Mouse (Mus musculus) testis, adult 2 months (tissue): ENCODE measurements around the gene Slc9a3r2. TPM values are rescaled to one million over a fixed set of nuclear protein-coding genes. Genes with fewer than 3 reads are reported as not detected.

Source experiments
- H3K27ac ChIP-seq: fragments of 200-500 bp; 2 replicates; pipeline ENCODE4 v1.5.1; 2012; ENCODE audit warnings: low read depth, low read length; ENCODE audit not compliant: control insufficient read depth, insufficient read depth
- H3K27me3 ChIP-seq: fragments of 200-500 bp; 2 replicates; pipeline ENCODE4 v1.6.1; 2012; ENCODE audit warnings: mild to moderate bottlenecking, low read length, moderate library complexity; ENCODE audit not compliant: control insufficient read depth, insufficient read depth
- H3K36me3 ChIP-seq: fragments of 200-500 bp; 2 replicates; pipeline ENCODE4 v1.6.1; 2012; ENCODE audit warnings: mild to moderate bottlenecking, low read length; ENCODE audit not compliant: control insufficient read depth, insufficient read depth
- H3K4me1 ChIP-seq: fragments of 200-500 bp; 2 replicates; pipeline ENCODE4 v1.6.1; 2012; ENCODE audit warnings: low read length; ENCODE audit not compliant: control insufficient read depth, insufficient read depth
- H3K4me3 ChIP-seq: fragments of 200-500 bp; 2 replicates; pipeline ENCODE4 v1.5.1; 2012; ENCODE audit warnings: low read depth, mild to moderate bottlenecking, low read length, moderate library complexity, mixed read lengths; ENCODE audit not compliant: control insufficient read depth
- CTCF ChIP-seq: fragments of 200-500 bp; IDR thresholded peaks from 2 replicates; pipeline ENCODE4 v1.5.1; 2012; ENCODE audit warnings: low read depth, mild to moderate bottlenecking, inconsistent platforms, low read length, moderate library complexity; ENCODE audit not compliant: control insufficient read depth, insufficient read depth, insufficient replicate concordance
- POLR2A ChIP-seq: fragments of 200-500 bp; IDR thresholded peaks from 2 replicates; pipeline ENCODE4 v1.6.1; 2012; ENCODE audit warnings: low read depth, mild to moderate bottlenecking, inconsistent platforms, low read length, moderate library complexity; ENCODE audit not compliant: control insufficient read depth
- polyA plus RNA-seq: library from polyadenylated mRNA; depleted of rRNA; stranded (reverse); fragments of >200 nt; gene quantifications from 2 replicates; pipeline ENCODE4 v1.2.3, GENCODE M21; 2012

Gene Slc9a3r2
- polyA plus RNA-seq, 1 experiment: 3.3 TPM

- TF ChIP-seq POLR2A: no peak
- TF ChIP-seq CTCF: no peak
- Histone ChIP-seq H3K4me1 (no peaks in the 10 kb centered on the region), H3K27ac (no peak overlapping the region), H3K36me3 (no peaks in the 10 kb centered on the region), H3K4me3 (no peak overlapping the region), H3K27me3 (no peaks in the 10 kb centered on the region)
Measured at GRCm38 (mm10) chr17:24617561-24618194, 32.4 kb downstream of the Slc9a3r2 start.

DNA sequence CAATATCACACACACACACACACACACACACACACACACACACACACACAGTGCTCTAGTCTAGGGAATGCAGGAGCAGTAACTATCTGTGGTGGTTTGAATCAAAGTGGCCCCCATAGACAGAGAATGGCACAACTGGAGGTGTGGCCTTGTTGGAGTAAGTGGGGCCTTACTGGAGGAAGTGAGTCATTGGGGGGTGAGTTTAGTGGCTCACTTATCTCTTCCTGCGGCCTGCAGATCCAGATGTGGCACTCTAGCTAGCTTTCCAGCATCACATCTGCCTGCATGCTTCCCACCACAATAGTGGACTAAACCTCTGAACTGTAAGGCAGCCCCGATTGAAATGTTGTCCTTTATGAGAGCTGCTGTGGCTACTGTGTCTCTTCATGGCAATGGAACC is 39.4 kb downstream of the Slc9a3r2 start:
- no peaks in the 10 kb centered on the region for H3K4me1 ChIP-seq
- TF ChIP-seq POLR2A (no peak), CTCF (no peak)

GRCm38 (mm10) chr17:24608874-24609273 is 41.3 kb downstream of the Slc9a3r2 start:
- H3K4me3 ChIP-seq: no peak overlapping the region

More for the DNA sequence above, 39.4 kb downstream of the Slc9a3r2 start:
- Histone ChIP-seq H3K27me3 (no peaks in the 10 kb centered on the region), H3K4me3 (no peak overlapping the region), H3K36me3 (no peaks in the 10 kb centered on the region), H3K27ac (no peak overlapping the region)

DNA sequence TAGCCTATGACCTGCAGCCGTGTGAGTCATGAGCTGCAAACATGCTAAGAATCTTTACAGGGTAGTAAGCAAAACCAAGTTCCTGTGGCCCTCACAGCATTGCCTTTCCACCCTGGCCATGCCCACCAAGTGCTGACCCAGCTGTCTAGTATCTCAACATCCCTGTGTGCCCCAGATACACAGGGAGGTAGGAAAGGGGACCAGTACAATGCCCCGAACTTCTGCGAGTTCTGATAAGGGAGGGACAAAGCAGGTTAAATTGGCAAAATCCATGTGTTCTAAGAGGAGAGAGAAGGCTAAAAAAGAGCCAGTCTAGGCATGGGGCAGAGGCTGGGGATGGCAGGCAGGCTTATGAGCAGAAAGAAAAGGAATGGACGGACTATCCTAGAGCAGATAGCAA is 41.8 kb downstream of the Slc9a3r2 start:
- H3K27me3 ChIP-seq: no peaks in the 10 kb centered on the region
- TF ChIP-seq POLR2A (no peak), CTCF (no peak)
- no peak overlapping the region for H3K27ac ChIP-seq
- H3K36me3 ChIP-seq: no peaks in the 10 kb centered on the region
- H3K4me3 ChIP-seq: no peak overlapping the region
- no peaks in the 10 kb centered on the region for H3K4me1 ChIP-seq

More at GRCm38 (mm10) chr17:24608874-24609273, 41.3 kb downstream of the Slc9a3r2 start:
- H3K36me3 ChIP-seq: no peaks in the 10 kb centered on the region
- no peaks in the 10 kb centered on the region for H3K4me1 ChIP-seq
- H3K27ac ChIP-seq: no peak overlapping the region
- no peak for TF ChIP-seq CTCF
- TF ChIP-seq POLR2A: no peak
- H3K27me3 ChIP-seq: no peaks in the 10 kb centered on the region

- Histone ChIP-seq H3K4me1 (no peaks in the 10 kb centered on the region), H3K36me3 (no peaks in the 10 kb centered on the region), H3K27me3 (no peaks in the 10 kb centered on the region), H3K4me3 (no peak overlapping the region), H3K27ac (no peak overlapping the region)
- TF ChIP-seq POLR2A (no peak), CTCF (no peak)
Measured at GRCm38 (mm10) chr17:24604557-24604956, 45.6 kb downstream of the Slc9a3r2 start.

DNA sequence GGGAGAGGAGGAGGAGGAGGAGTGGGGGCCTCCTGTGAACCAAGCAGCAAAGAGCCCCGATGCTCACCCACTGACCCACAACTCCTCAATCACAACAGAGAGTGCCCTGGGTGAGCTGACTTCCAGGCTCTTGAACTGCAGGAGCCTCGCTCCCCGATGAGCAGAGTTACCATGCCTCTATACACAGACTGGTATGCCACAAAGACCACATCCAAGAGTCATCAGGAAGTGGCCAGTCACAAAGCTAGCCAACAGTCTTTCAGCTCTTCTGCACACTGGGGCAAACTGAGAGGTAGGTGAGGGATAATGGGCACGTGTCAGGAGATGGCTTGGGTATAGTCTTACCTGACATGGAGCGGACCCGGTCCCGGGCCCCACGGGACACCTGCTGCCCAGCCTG is 46.2 kb downstream of the Slc9a3r2 start:
- no peak overlapping the region for H3K27ac ChIP-seq
- H3K4me3 ChIP-seq: no peak overlapping the region
- H3K36me3 ChIP-seq: no peaks in the 10 kb centered on the region
- TF ChIP-seq CTCF (no peak), POLR2A (no peak)
- no peaks in the 10 kb centered on the region for H3K4me1 ChIP-seq
- no peaks in the 10 kb centered on the region for H3K27me3 ChIP-seq

DNA sequence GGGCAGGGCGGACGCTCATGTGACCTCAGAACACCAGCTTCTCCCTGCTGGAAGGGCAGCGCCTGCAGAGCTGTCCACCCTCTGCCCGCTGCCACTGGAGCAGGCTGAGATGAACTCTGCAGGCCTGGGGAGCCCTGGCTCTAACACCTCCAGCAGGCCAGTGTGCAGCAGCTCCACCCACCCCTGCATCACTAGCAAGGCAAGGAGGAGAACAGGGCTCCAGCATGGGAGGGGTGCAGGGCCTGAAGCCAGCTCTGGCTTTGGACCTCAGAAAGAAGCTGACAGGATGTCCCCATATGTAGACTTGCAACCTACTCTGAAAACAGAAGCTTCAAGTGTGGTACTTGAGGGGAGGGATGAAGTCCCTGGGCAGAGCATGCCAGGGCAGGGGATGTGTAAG is 49.6 kb downstream of the Slc9a3r2 start:
- no peaks in the 10 kb centered on the region for H3K27me3 ChIP-seq
- H3K4me1 ChIP-seq: no peaks in the 10 kb centered on the region
- TF ChIP-seq CTCF: no peak
- TF ChIP-seq POLR2A: no peak
- H3K36me3 ChIP-seq: no peaks in the 10 kb centered on the region
- no peak overlapping the region for H3K4me3 ChIP-seq
- no peak overlapping the region for H3K27ac ChIP-seq
